Mouse (Mus musculus) mesoderm, embryonic 11.5 days (tissue): ENCODE results near the gene Faim2.

ENCODE experiments used
- DNase-seq: peaks from one replicate; pipeline ENCODE4 v3.0.0-alpha.2; 2012; ENCODE audit warnings: low read depth, low spot score

The Faim2 gene

GRCm38 (mm10) chr15:99509840-99510239 lies 18.1 kb downstream of the Faim2 start:
- DNase-seq: no peak

- no peak for DNase-seq
Observed at GRCm38 (mm10) chr15:99505324-99506095, 22.5 kb downstream of the Faim2 start.

GRCm38 (mm10) chr15:99503256-99503655 lies 24.7 kb downstream of the Faim2 start:
- DNase-seq: no peak

GRCm38 (mm10) chr15:99502311-99502831 lies 25.6 kb downstream of the Faim2 start:
- DNase-seq: peak; percentile 48

- no peak for DNase-seq
Observed at GRCm38 (mm10) chr15:99501292-99502260, 26.4 kb downstream of the Faim2 start.

GRCm38 (mm10) chr15:99500320-99500719 lies 27.6 kb downstream of the Faim2 start:
- no peak for DNase-seq

DNA sequence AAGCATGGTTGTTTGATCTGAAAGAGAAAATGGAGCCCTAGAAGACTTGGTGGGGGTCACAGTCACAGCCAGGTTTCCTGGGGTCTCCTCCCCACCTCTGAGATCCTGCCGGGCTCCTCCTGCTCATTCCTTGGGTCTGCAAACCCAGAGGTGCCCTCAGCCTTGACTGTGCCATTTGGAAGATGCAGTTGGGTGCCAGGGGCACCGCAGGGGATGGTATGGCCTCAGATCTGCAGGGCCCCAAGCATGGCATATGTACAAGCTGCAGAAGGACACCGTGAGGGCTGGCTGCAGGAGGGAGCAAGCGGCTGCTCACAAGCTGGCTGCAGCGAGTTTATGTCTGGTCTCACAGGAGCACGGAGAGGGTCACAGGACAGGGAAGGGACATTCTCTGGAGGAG lies 28.2 kb downstream of the Faim2 start:
- DNase-seq: no peak

DNA sequence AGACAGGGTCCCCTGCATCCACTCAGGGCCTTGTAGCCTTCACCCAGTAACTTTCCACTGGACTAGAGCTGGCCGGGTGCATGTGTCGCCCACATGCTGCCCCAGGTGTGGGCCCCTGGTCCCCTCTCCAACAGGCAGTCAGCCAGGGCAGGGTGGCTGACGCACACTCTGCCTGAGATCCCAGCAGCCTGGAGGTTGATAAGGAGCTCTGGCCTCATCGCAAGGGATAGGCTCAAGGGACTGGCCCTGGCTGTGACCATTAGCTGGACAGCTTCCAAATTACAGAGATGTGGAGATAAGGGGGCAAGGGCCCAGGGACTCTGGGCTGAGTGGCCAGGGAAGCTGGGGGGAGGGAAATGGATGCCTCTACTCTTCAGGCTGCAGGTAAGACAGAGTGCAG lies 29.2 kb downstream of the Faim2 start:
- no peak for DNase-seq

DNA sequence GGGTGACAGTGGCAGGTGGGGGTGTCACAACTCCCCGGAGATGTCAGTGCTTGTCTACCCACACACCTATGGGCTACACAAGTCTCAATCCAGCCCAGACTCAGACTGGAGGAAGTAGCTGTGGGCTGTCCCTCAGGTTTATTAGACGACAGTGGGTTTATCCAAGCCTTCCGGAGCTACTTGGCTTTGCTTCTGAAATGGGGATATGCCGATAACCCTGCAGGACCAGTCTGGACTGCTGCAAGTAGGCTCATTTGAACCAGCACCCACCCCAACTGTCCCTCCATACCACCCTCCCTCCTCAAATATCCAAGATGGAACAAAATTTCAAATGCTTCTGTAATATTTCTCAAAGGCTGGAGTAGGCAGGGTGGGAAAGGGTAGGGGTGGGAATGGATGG lies 29.6 kb downstream of the Faim2 start:
- no peak for DNase-seq

DNA sequence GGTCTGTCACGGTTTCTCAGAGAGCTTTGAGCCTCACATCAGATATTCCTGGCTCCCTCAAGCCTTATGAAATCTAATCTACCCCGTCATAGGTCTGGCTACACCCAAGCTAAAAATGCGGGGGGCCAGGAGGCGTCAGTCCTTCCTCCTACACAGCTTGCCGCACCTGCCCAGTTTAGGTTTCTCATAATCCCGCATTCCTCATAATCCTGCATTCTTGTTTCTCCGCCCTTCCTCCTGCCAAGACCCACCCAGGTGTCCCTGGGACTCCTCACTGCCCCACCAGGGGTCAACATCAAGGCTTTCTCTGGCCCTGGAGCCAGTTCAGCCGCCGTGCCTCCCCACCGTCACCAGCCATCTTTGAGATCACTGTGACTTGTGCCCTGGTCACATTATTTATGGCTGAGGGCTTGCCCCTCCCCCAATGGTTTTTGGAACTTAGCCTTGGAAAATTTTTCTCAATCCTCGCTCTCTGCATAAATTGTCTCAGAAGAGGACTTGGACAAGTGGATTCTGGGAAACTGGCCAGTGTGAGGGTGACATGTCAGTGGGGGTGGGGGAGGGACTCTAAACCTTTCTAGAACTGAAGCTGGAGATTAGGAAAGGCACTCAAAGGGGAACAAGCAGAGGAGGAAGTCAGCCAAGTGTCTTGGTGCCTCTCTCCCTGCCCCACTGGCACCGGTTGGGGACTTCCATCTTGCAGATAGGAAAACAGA lies 30.3 kb downstream of the Faim2 start:
- no peak for DNase-seq

- peak; percentile 85 for DNase-seq
Observed at GRCm38 (mm10) chr15:99497061-99497460, 30.9 kb downstream of the Faim2 start.

- no peak for DNase-seq
Observed at GRCm38 (mm10) chr15:99484745-99485144, 43.2 kb downstream of the Faim2 start.

GRCm38 (mm10) chr15:99475814-99476213 lies 52.2 kb downstream of the Faim2 start:
- no peak for DNase-seq

DNA sequence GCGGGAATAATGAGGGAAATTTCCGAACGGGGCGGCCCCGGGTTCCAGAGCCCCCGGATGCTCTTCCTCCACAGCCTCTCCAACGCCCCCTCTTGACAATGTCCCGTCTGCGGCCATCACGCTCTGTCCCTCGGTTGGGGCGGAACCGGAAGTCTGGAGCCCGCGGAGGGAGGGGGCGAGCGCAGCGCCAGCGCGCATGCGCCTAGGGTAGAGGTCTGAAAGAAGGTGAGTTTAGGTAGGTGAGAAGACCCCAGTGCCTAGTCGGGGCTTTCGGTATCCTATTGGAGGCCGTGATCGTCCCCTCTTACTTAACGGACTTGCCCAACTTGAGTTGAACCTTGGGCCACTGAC lies 53.4 kb downstream of the Faim2 start, which contains the start of gene Bcdin3d:
Gene Bcdin3d (minus strand): TSS at position 155 of the 351 bp plus-strand sequence.
- peak; percentile 95 for DNase-seq

DNA sequence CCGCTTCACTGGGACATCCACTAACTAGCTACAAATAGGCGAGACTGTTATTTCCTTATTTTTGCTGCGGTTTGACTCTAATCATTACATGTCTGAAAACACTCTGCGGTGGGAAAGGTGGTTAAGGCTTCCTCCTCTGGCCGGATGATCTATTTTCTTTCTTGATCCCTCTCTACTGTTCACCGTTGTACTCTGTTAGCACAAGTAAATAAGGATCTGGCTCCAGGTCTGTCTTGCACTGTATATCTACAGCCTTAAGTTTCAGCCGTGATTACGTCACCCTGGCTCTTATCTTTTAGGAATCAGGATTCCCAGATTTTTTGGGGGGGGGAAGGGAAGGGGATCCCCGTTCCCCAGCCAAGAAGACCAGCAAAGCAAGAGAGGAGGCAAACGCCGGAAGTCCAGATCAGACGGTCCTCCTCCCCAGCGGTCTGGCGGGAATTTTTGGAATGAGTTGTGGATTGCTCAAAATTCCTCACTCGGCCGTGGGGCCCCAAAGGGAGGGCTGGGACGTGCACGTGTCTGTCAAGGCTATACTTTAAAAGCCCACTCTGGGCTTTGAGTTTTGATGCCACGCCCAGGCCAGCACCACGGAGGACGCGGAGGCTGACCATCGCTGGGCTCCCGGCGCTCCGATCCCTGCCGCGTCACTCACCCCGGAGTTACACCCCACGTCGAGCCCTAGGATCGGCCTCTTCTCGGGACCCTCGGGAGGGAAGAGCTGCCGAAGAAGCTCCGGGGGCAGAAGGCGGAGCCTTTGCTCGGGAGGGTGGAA lies 54.0 kb downstream of the Faim2 start:
- peak; percentile 77 for DNase-seq

DNA sequence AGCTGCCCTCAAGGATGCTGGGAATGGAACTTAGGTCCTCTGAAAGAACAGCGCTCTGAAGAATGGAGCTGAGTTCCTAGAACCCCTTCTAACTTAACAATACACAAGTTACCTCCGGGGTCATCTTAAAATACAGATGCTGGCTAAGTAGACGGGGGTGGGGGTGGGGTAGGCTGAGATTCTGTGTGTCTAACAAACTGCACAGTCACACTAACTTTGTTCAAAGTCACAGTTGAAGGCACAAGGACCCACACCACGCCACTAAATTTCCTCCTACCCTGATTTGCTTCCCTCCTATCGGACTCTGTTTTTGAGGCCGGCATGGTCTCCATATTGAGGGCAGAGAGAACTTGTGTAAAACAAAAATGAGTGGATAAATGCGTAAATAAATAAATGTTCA lies 55.0 kb downstream of the Faim2 start:
- DNase-seq: no peak

GRCm38 (mm10) chr15:99471677-99472063 lies 56.3 kb downstream of the Faim2 start:
- DNase-seq: no peak

DNA sequence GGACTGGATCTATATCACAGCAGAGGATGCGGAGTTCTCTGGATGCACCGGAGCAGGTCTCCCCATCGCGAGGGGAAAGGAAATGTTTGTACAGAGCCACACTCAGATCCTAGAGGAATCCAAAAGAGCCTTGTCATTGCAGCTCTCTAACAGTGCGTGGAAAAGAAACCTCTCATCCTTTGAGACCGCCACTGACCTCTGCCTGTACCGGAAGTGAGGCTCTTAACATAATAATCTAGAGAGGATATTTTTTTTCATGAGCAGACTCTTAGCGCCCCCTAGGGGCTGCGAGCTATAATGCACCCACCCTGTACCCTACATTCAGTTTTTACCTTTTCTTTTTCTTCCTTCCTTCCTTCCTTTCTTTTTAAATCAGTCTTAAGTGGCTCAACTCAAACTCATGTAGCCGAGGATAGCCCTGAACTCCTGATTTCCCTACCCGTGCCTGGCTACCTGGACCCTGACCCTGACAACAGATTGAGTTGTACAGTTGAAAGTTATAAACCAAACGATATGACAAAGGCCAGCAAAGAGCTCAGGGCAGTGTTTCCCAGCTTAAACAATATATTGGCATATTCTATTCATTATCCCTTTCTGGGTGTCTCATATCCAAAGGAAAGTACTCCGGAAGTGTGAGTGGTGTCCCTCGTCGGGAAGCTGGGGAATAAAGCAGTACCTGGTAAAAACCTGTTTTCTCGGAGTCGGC lies 56.8 kb downstream of the Faim2 start:
- DNase-seq: peak; percentile 48

- DNase-seq: no peak
Observed at GRCm38 (mm10) chr15:99470224-99470761, 57.7 kb downstream of the Faim2 start.

DNA sequence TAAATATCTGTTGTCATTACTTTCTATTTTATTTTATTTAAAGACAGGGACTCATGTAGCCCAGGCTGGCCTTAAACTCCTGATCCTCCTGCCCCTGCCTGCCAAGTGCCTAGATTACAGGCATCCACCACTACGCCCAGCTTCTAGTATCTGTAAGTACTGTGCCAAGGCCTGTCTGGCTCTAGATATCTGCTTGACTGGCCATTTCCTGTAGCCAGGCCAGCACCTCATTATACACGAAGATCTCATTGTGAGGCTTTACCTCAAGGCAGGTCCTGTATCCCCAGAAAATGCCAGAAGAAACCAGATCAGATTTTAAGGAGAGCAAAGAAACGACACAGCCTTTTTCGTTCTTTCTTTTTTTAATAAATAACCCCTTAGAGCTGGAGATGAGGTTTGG lies 58.2 kb downstream of the Faim2 start:
- no peak for DNase-seq
